Comparison of ENCODE assay signal across 8 mouse cellular contexts in the genomic region with DNA sequence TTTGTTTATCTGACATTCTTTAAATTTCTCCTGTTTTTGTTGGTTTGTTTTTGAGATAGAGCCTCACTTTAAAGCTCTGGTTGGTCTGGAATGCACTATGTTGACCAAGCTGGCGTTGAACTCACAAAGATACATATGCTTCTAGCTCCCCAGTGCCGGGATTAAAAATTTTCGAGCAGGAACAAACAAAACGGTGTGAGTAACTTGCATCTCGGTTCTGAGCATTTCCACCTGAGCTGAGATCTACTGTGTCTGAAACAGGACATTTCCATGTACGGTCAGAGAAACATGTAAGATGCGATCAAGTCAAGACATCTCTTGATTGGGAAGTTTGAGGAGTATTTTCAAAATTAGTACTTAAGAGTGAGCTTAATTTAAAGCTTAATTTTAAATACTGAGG. TPM values are rescaled to one million over a fixed set of nuclear protein-coding genes. Genes with fewer than 3 reads are reported as not detected.
A peak's percentile ranks its signal among the peaks of the same experiment; 100 is the strongest.
DNase-seq lines count a peak whose midpoint lies in the region; ATAC-seq and TF ChIP-seq lines count a peak whose summit lies in the region.

No protein-coding gene starts in this region.

- 35% methylated on average over 7 of the region's 7 CpGs for WGBS in lung, embryonic 15.5 days
- 44% methylated on average over 7 of the region's 7 CpGs for WGBS in limb, embryonic 14.5 days
- WGBS in stomach, embryonic 14.5 days: 36% methylated on average over 7 of the region's 7 CpGs

- H3K9me3 ChIP-seq in lung, embryonic 15.5 days: no peaks in the 10 kb centered on the region
- no peaks in the 10 kb centered on the region for H3K9me3 ChIP-seq in limb, embryonic 14.5 days (ENCODE audit: control insufficient read depth, low read length)
- no peaks in the 10 kb centered on the region for H3K9me3 ChIP-seq in stomach, embryonic 14.5 days (ENCODE audit: control insufficient read depth, low read depth, low read length)

- H3K4me1 ChIP-seq in lung, embryonic 15.5 days: peaks cover 30% of the 10 kb centered on the region
- no peaks in the 10 kb centered on the region for H3K4me1 ChIP-seq in embryonic fibroblast, embryonic 13.5 days (ENCODE audit: control insufficient read depth, insufficient read depth, low read length)
- peaks cover 26% of the 10 kb centered on the region for H3K4me1 ChIP-seq in limb, embryonic 14.5 days (ENCODE audit: control insufficient read depth, insufficient read depth, low read length)
- peaks cover 22% of the 10 kb centered on the region; the same call in 1 of the 2 replicates for H3K4me1 ChIP-seq in stomach, embryonic 14.5 days (ENCODE audit: control insufficient read depth, insufficient read depth, low read length)

- H3K27ac ChIP-seq in lung, embryonic 15.5 days: peak overlapping the region; percentile 87
- peak overlapping the region; percentile 9 for H3K27ac ChIP-seq in embryonic fibroblast, embryonic 13.5 days (ENCODE audit: insufficient read depth, low read length)
- H3K27ac ChIP-seq in limb, embryonic 14.5 days (replicated peaks; ENCODE audit: low read depth, low read length): peak overlapping the region; percentile 87
- peak overlapping the region; percentile 85 for H3K27ac ChIP-seq in stomach, embryonic 14.5 days (ENCODE audit: low read length)

- no peaks in the 10 kb centered on the region for H3K27me3 ChIP-seq in lung, embryonic 15.5 days
- H3K27me3 ChIP-seq in limb, embryonic 14.5 days (ENCODE audit: control insufficient read depth, insufficient read depth, low read length): no peaks in the 10 kb centered on the region
- no peaks in the 10 kb centered on the region for H3K27me3 ChIP-seq in stomach, embryonic 14.5 days (ENCODE audit: control insufficient read depth, insufficient read depth, low read length)

- TF ChIP-seq POLR2A in embryonic fibroblast, embryonic 13.5 days (IDR thresholded peaks at IDR 0.05; ENCODE audit: low read depth, low read length): no peak
- no peak for TF ChIP-seq POLR2A in limb, embryonic 14.5 days (IDR thresholded peaks at IDR 0.05; ENCODE audit: borderline replicate concordance, extremely low read depth, insufficient read depth, insufficient read length)

- peak overlapping the region; percentile 68 for H3K4me3 ChIP-seq in lung, embryonic 15.5 days
- peak overlapping the region; percentile 48 for H3K4me3 ChIP-seq in embryonic fibroblast, embryonic 13.5 days (ENCODE audit: insufficient read depth, low read length)
- H3K4me3 ChIP-seq in limb, embryonic 14.5 days (replicated peaks; ENCODE audit: low read length): peak overlapping the region; percentile 50
- H3K4me3 ChIP-seq in stomach, embryonic 14.5 days (ENCODE audit: low read depth, low read length): peak overlapping the region; percentile 46

- no peak for DNase-seq in lung, postnatal 10 days
- DNase-seq in limb, embryonic 14.5 days (ENCODE audit: low spot score): no peak
- no peak for DNase-seq in urinary bladder, postnatal 10 days (ENCODE audit: low spot score)
- DNase-seq in left cerebral cortex, adult 8-10 months (ENCODE audit: low spot score in 2 of 2): no peak
- no peak for DNase-seq in frontal cortex, adult 2 months (ENCODE audit: extremely low spot score in 1 of 2, low spot score in 1 of 2)

- 0 out of 2 replicates have a peak, but pooled peaks cover 5% of the 10 kb centered on the region for H3K36me3 ChIP-seq in lung, embryonic 15.5 days
- peaks cover 11% of the 10 kb centered on the region; the same call in 1 of the 2 replicates for H3K36me3 ChIP-seq in limb, embryonic 14.5 days (ENCODE audit: control insufficient read depth, insufficient read depth, low read length)
- peaks cover 6% of the 10 kb centered on the region for H3K36me3 ChIP-seq in stomach, embryonic 14.5 days (ENCODE audit: control insufficient read depth, insufficient read depth, low read length)

- H3K4me2 ChIP-seq in lung, embryonic 15.5 days: peak overlapping the region; percentile 64
- peak overlapping the region; percentile 58 for H3K4me2 ChIP-seq in limb, embryonic 14.5 days (replicated peaks; ENCODE audit: low read depth, low read length, severe bottlenecking)
- H3K4me2 ChIP-seq in stomach, embryonic 14.5 days (replicated peaks; ENCODE audit: low read depth, low read length): peak overlapping the region; percentile 56

- ATAC-seq in lung, embryonic 15.5 days (ENCODE audit: borderline replicate concordance, extremely low read depth, low FRiP score, low TSS enrichment): no peak
- ATAC-seq in limb, embryonic 14.5 days (ENCODE audit: low FRiP score, low read depth): no peak
- no peak for ATAC-seq in stomach, embryonic 14.5 days (ENCODE audit: insufficient number of reproducible peaks, insufficient read depth, low FRiP score, low read depth)

- no peak for TF ChIP-seq CTCF in embryonic fibroblast, embryonic 13.5 days (IDR thresholded peaks at IDR 0.05; ENCODE audit: borderline replicate concordance, insufficient read depth, low read length)

- H3K9ac ChIP-seq in lung, embryonic 15.5 days: peak overlapping the region; percentile 53
- peak overlapping the region; percentile 48 for H3K9ac ChIP-seq in limb, embryonic 14.5 days (ENCODE audit: low read depth, low read length, severe bottlenecking)
- H3K9ac ChIP-seq in stomach, embryonic 14.5 days (replicated peaks; ENCODE audit: low read depth, low read length): peak overlapping the region; percentile 42

RNA-seq across cellular contexts. Expression of gene Ift122, which starts 0.7 kb away (rescaled TPM):
- polyA plus RNA-seq in lung, embryonic 15.5 days (2015; fragmentation: Nextera tagmentation; extraction: Ambion mirVana): 21.9 and 24.6 TPM in 2 replicates
- 13.5 and 19.1 TPM in 2 replicates for polyA plus RNA-seq in embryonic fibroblast, embryonic 13.5 days (2011; ENCODE audit: insufficient read length, low read depth, missing spikeins)
- 21.2 and 23.9 TPM in 2 replicates for polyA plus RNA-seq in limb, embryonic 14.5 days (2012; rRNA removed)
- polyA plus RNA-seq in limb, embryonic 14.5 days (2014; fragmentation: Nextera tagmentation; extraction: Ambion mirVana): 17.9 and 18.9 TPM in 2 replicates
- polyA plus RNA-seq in stomach, embryonic 14.5 days (2014; fragmentation: Nextera tagmentation; extraction: Ambion mirVana): 22.2 and 23.9 TPM in 2 replicates
- total RNA-seq in left cerebral cortex, adult 8-10 months (2022): 10 to 100 TPM; 27.1 to 30.5 (median 27.7) TPM
- polyA plus RNA-seq in frontal cortex, adult 2 months (2012; rRNA removed): 30.1 and 31.2 TPM in 2 replicates

RNA-seq across cellular contexts. Expression of gene Mbd4, which starts 0.8 kb away (rescaled TPM):
- 21.0 and 22.6 TPM in 2 replicates for polyA plus RNA-seq in lung, embryonic 15.5 days (2015; fragmentation: Nextera tagmentation; extraction: Ambion mirVana)
- polyA plus RNA-seq in embryonic fibroblast, embryonic 13.5 days (2011; ENCODE audit: insufficient read length, low read depth, missing spikeins): 5.9 and 6.4 TPM in 2 replicates
- polyA plus RNA-seq in limb, embryonic 14.5 days (2012; rRNA removed): 16.3 and 18.8 TPM in 2 replicates
- polyA plus RNA-seq in limb, embryonic 14.5 days (2014; fragmentation: Nextera tagmentation; extraction: Ambion mirVana): 13.0 and 16.4 TPM in 2 replicates
- 16.4 and 20.6 TPM in 2 replicates for polyA plus RNA-seq in stomach, embryonic 14.5 days (2014; fragmentation: Nextera tagmentation; extraction: Ambion mirVana)
- total RNA-seq in left cerebral cortex, adult 8-10 months (2022): 1 to 10 TPM; 7.8 to 9.4 (median 8.1) TPM
- polyA plus RNA-seq in frontal cortex, adult 2 months (2012; rRNA removed): 9.2 and 9.6 TPM in 2 replicates

RNA-seq across cellular contexts. Expression of gene Efcab12, which starts 15.8 kb away (rescaled TPM):
- 1.1 and 1.2 TPM in 2 replicates for polyA plus RNA-seq in lung, embryonic 15.5 days (2015; fragmentation: Nextera tagmentation; extraction: Ambion mirVana)
- polyA plus RNA-seq in embryonic fibroblast, embryonic 13.5 days (2011; ENCODE audit: insufficient read length, low read depth, missing spikeins): 0.19 and 0.20 TPM in 2 replicates
- 0.58 and 0.70 TPM in 2 replicates for polyA plus RNA-seq in limb, embryonic 14.5 days (2012; rRNA removed)
- 0.19 and 0.39 TPM in 2 replicates for polyA plus RNA-seq in limb, embryonic 14.5 days (2014; fragmentation: Nextera tagmentation; extraction: Ambion mirVana)
- 0.87 and 0.91 TPM in 2 replicates for polyA plus RNA-seq in stomach, embryonic 14.5 days (2014; fragmentation: Nextera tagmentation; extraction: Ambion mirVana)
- 1 to 10 TPM; 4.3 to 5.4 (median 4.7) TPM for total RNA-seq in left cerebral cortex, adult 8-10 months (2022)
- polyA plus RNA-seq in frontal cortex, adult 2 months (2012; rRNA removed): 5.4 and 5.5 TPM in 2 replicates

RNA-seq across cellular contexts. Expression of gene Rpl32, which starts 45.4 kb away (rescaled TPM):
- polyA plus RNA-seq in lung, embryonic 15.5 days (2015; fragmentation: Nextera tagmentation; extraction: Ambion mirVana): 2,081 and 2,182 TPM in 2 replicates
- polyA plus RNA-seq in embryonic fibroblast, embryonic 13.5 days (2011; ENCODE audit: insufficient read length, low read depth, missing spikeins): 2,350 and 2,369 TPM in 2 replicates
- 2,190 and 2,685 TPM in 2 replicates for polyA plus RNA-seq in limb, embryonic 14.5 days (2012; rRNA removed)
- polyA plus RNA-seq in limb, embryonic 14.5 days (2014; fragmentation: Nextera tagmentation; extraction: Ambion mirVana): 2,459 and 2,604 TPM in 2 replicates
- polyA plus RNA-seq in stomach, embryonic 14.5 days (2014; fragmentation: Nextera tagmentation; extraction: Ambion mirVana): 2,694 and 2,736 TPM in 2 replicates
- total RNA-seq in left cerebral cortex, adult 8-10 months (2022): 100 to 1,000 TPM; 503 to 593 (median 546) TPM
- 936 and 1,149 TPM in 2 replicates for polyA plus RNA-seq in frontal cortex, adult 2 months (2012; rRNA removed)

Comparison
In these comparisons a context has a peak if more than half of its experiments do, and no peak if none do; other contexts are left out.
1. H3K27ac ChIP-seq: peak in every context shown above with its lines; median percentile 87 in lung, embryonic 15.5 days; 87 in limb, embryonic 14.5 days; 85 in stomach, embryonic 14.5 days; 9 in embryonic fibroblast, embryonic 13.5 days.